Mouse (Mus musculus): Measurements from ENCODE around the gene Slc25a47. TPM values are rescaled to one million over a fixed set of nuclear protein-coding genes. Genes with fewer than 3 reads are reported as not detected.
"Not testable (repeated sequence)": the region's sequence is repeated elsewhere in the genome, so short reads cannot be mapped to it uniquely, and the experiment has no call there.

Gene Slc25a47
- polyA plus RNA-seq, 1 experiment from 2014 or later = 10.1 TPM

- 85% methylated on average over 3 of the region's 3 CpGs for WGBS
- ATAC-seq (ENCODE audit: low FRiP score); H3K27me3 ChIP-seq (ENCODE audit: control insufficient read depth, insufficient read depth, low read length); H3K9ac ChIP-seq (ENCODE audit: low read depth, low read length); H3K27ac ChIP-seq (ENCODE audit: low read depth, low read length); H3K36me3 ChIP-seq (ENCODE audit: control insufficient read depth, insufficient read depth, low read length); H3K4me3 ChIP-seq (ENCODE audit: low read depth, low read length); H3K9me3 ChIP-seq (ENCODE audit: control insufficient read depth, low read length); H3K4me2 ChIP-seq (replicated peaks; ENCODE audit: low read depth, low read length); H3K4me1 ChIP-seq (replicated peaks; ENCODE audit: control insufficient read depth, insufficient read depth, low read length); DNase-seq (ENCODE audit: low spot score): not testable (repeated sequence)
Measured at GRCm38 (mm10) chr12:108848033-108848432, 12.2 kb downstream of the Slc25a47 start.

DNA sequence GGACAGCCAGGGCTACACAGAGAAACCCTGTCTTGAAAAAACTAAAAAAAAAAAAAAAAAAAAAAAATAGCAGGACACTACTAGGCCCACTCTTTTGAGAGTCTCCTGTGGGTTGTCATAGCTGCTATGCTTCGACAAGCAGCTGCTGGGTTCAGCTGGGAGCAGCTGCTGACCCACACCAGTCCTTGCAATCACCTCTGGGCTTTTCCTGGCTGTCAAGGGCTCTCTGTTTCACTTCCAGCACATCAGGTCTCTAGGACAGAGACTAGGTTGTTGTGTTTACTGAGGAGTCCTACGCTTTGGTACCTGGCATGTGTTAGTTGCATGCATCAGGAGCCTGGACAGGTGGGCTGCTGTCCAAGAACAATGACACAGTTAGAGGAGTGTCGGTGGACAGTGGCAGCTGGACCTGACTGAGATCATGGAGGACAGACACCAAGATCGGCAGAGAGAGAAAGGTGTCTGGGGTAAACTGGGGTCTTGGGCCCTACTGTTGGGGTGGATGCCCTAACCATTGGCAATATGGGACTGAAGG, 13.7 kb downstream of the Slc25a47 start:
- H3K9ac ChIP-seq (ENCODE audit: low read depth, low read length) = no peak overlapping the region
- no peaks in the 10 kb centered on the region; the same call in 1 of the 2 replicates for H3K4me1 ChIP-seq (replicated peaks; ENCODE audit: control insufficient read depth, insufficient read depth, low read length)
- H3K27ac ChIP-seq (ENCODE audit: low read depth, low read length) = no peak overlapping the region
- H3K27me3 ChIP-seq (ENCODE audit: control insufficient read depth, insufficient read depth, low read length) = no peaks in the 10 kb centered on the region
- WGBS = 87% methylated on average over 4 of the region's 4 CpGs
- H3K4me2 ChIP-seq (replicated peaks; ENCODE audit: low read depth, low read length) = no peak overlapping the region
- no peaks in the 10 kb centered on the region for H3K36me3 ChIP-seq (ENCODE audit: control insufficient read depth, insufficient read depth, low read length)
- no peaks in the 10 kb centered on the region for H3K9me3 ChIP-seq (ENCODE audit: control insufficient read depth, low read length)
- DNase-seq (ENCODE audit: low spot score) (no peak), ATAC-seq (ENCODE audit: low FRiP score) (no peak)
- no peak overlapping the region for H3K4me3 ChIP-seq (ENCODE audit: low read depth, low read length)

DNA sequence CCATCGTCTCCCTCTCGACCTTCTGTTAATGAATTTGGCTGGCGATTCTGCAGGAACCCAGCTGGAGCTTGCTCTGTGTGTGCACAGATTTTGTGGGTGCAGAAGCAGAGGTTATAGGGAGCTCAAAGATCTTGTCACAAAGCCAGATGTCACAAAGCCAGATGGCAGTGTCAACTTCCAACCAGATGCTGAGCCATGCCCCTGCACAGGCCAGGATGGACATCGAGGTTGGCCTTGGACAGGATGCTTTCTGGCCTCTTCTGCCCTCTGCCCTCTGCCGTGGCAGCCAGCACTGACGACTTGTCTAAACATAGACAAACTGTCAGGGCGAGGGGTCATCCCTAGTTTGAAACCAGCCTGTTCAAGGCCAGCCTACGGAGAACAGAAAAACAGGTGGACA, 14.3 kb downstream of the Slc25a47 start:
- DNase-seq (ENCODE audit: low spot score) (no peak), ATAC-seq (ENCODE audit: low FRiP score) (no peak)
- WGBS = 59% methylated on average over 8 of the region's 8 CpGs
- Histone ChIP-seq H3K4me1 (replicated peaks; ENCODE audit: control insufficient read depth, insufficient read depth, low read length) (no peaks in the 10 kb centered on the region; the same call in 1 of the 2 replicates), H3K4me3 (ENCODE audit: low read depth, low read length) (no peak overlapping the region), H3K36me3 (ENCODE audit: control insufficient read depth, insufficient read depth, low read length) (no peaks in the 10 kb centered on the region), H3K27me3 (ENCODE audit: control insufficient read depth, insufficient read depth, low read length) (no peaks in the 10 kb centered on the region), H3K27ac (ENCODE audit: low read depth, low read length) (no peak overlapping the region), H3K9ac (ENCODE audit: low read depth, low read length) (no peak overlapping the region), H3K4me2 (replicated peaks; ENCODE audit: low read depth, low read length) (no peak overlapping the region), H3K9me3 (ENCODE audit: control insufficient read depth, low read length) (no peaks in the 10 kb centered on the region)

DNA sequence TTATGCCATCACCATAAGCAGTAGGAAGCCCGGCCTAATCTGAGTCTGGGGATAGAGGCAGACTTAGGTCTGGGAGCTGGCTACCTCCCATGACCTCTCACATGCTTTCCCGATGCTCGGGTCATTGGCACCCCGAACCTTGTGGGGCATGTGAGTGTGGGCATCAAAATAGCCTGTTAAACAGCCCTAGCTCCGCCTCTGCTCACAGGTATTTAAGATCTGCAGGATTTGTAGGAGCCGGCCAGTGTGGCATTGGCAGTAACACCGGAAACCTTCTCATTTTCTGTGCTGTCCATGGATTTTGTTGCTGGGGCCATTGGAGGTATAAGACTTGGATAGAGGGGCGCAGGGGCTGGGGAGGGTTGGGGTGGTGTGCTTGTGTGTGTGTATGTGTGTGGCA, 15.0 kb downstream of the Slc25a47 start:
- no peak overlapping the region for H3K27ac ChIP-seq (ENCODE audit: low read depth, low read length)
- no peak overlapping the region for H3K9ac ChIP-seq (ENCODE audit: low read depth, low read length)
- 85% methylated on average over 8 of the region's 8 CpGs for WGBS
- no peak for ATAC-seq (ENCODE audit: low FRiP score)
- no peak for DNase-seq (ENCODE audit: low spot score)
- H3K4me2 ChIP-seq (replicated peaks; ENCODE audit: low read depth, low read length) = no peak overlapping the region
- H3K9me3 ChIP-seq (ENCODE audit: control insufficient read depth, low read length) = no peaks in the 10 kb centered on the region
- no peak overlapping the region for H3K4me3 ChIP-seq (ENCODE audit: low read depth, low read length)
- H3K36me3 ChIP-seq (ENCODE audit: control insufficient read depth, insufficient read depth, low read length) = no peaks in the 10 kb centered on the region
- H3K4me1 ChIP-seq (replicated peaks; ENCODE audit: control insufficient read depth, insufficient read depth, low read length) = no peaks in the 10 kb centered on the region; the same call in 1 of the 2 replicates
- no peaks in the 10 kb centered on the region for H3K27me3 ChIP-seq (ENCODE audit: control insufficient read depth, insufficient read depth, low read length)

DNA sequence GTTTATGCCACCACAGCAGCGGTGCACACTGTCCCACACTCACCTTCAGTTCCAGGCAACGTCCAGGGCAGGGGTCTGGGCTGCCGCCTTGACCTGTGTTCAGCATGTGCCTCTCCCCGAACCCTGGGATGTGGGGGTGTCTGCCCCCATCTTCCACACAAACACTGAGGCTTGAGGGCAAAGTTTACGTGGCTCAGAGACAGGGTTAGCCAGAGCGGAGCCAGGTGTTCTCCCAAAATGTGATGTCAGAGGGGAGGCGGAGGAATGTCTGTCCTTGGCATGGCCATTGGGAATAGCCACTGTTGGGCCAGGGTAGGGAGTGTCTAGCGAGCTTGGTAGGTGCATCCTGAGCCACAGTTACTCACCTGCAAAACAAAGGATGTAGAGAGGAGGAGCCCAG, 17.0 kb downstream of the Slc25a47 start:
- Histone ChIP-seq H3K4me3 (ENCODE audit: low read depth, low read length) (no peak overlapping the region), H3K27me3 (ENCODE audit: control insufficient read depth, insufficient read depth, low read length) (no peaks in the 10 kb centered on the region), H3K4me2 (replicated peaks; ENCODE audit: low read depth, low read length) (no peak overlapping the region), H3K36me3 (ENCODE audit: control insufficient read depth, insufficient read depth, low read length) (no peaks in the 10 kb centered on the region), H3K9ac (ENCODE audit: low read depth, low read length) (no peak overlapping the region), H3K4me1 (replicated peaks; ENCODE audit: control insufficient read depth, insufficient read depth, low read length) (no peaks in the 10 kb centered on the region; the same call in 1 of the 2 replicates), H3K9me3 (ENCODE audit: control insufficient read depth, low read length) (no peaks in the 10 kb centered on the region), H3K27ac (ENCODE audit: low read depth, low read length) (no peak overlapping the region)
- 85% methylated on average over 8 of the region's 8 CpGs for WGBS
- no peak for ATAC-seq (ENCODE audit: low FRiP score)
- no peak for DNase-seq (ENCODE audit: low spot score)

- ATAC-seq (ENCODE audit: low FRiP score) = no peak
- Histone ChIP-seq H3K4me1 (replicated peaks; ENCODE audit: control insufficient read depth, insufficient read depth, low read length) (no peaks in the 10 kb centered on the region; the same call in 1 of the 2 replicates), H3K9me3 (ENCODE audit: control insufficient read depth, low read length) (no peaks in the 10 kb centered on the region), H3K27ac (ENCODE audit: low read depth, low read length) (no peak overlapping the region), H3K9ac (ENCODE audit: low read depth, low read length) (no peak overlapping the region), H3K4me2 (replicated peaks; ENCODE audit: low read depth, low read length) (no peak overlapping the region), H3K4me3 (ENCODE audit: low read depth, low read length) (no peak overlapping the region), H3K36me3 (ENCODE audit: control insufficient read depth, insufficient read depth, low read length) (no peaks in the 10 kb centered on the region), H3K27me3 (ENCODE audit: control insufficient read depth, insufficient read depth, low read length) (no peaks in the 10 kb centered on the region)
- WGBS = 93% methylated on average over 10 of the region's 10 CpGs
- no peak for DNase-seq (ENCODE audit: low spot score)
Measured at GRCm38 (mm10) chr12:108855081-108855480, 19.2 kb downstream of the Slc25a47 start.

DNA sequence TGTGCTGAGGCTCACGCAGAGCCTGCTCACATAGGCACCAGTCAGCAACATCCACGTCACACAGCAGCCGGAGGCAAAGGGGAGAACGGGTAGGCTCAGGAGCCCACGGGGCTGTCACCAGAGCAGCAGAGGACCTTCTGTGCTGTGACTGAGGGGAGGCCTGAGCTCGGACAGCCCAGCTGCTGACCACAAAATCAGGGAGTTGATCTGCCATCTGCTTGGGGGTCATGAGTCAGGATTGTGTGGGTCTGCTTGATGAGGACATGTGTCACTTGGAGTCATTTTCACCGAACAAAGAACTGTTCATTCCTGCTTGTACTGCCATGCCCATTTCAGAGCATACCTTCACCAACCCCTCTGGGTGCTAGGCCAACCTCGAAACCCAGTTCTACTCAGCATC, 20.3 kb downstream of the Slc25a47 start:
- WGBS = 85% methylated on average over 8 of the region's 8 CpGs
- Histone ChIP-seq H3K9ac (ENCODE audit: low read depth, low read length) (no peak overlapping the region), H3K36me3 (ENCODE audit: control insufficient read depth, insufficient read depth, low read length) (0 out of 2 replicates have a peak, but pooled peaks cover under 1% of the 10 kb centered on the region), H3K4me1 (replicated peaks; ENCODE audit: control insufficient read depth, insufficient read depth, low read length) (no peaks in the 10 kb centered on the region), H3K9me3 (ENCODE audit: control insufficient read depth, low read length) (no peaks in the 10 kb centered on the region), H3K4me3 (ENCODE audit: low read depth, low read length) (no peak overlapping the region), H3K27me3 (ENCODE audit: control insufficient read depth, insufficient read depth, low read length) (no peaks in the 10 kb centered on the region), H3K27ac (ENCODE audit: low read depth, low read length) (no peak overlapping the region), H3K4me2 (replicated peaks; ENCODE audit: low read depth, low read length) (no peak overlapping the region)
- DNase-seq (ENCODE audit: low spot score) = no peak
- ATAC-seq (ENCODE audit: low FRiP score) = no peak

- no peak for DNase-seq (ENCODE audit: low spot score)
- H3K4me2 ChIP-seq (replicated peaks; ENCODE audit: low read depth, low read length) = no peak overlapping the region
- no peak overlapping the region for H3K9ac ChIP-seq (ENCODE audit: low read depth, low read length)
- WGBS = 89% methylated on average over 7 of the region's 7 CpGs
- no peak overlapping the region for H3K4me3 ChIP-seq (ENCODE audit: low read depth, low read length)
- no peaks in the 10 kb centered on the region for H3K4me1 ChIP-seq (replicated peaks; ENCODE audit: control insufficient read depth, insufficient read depth, low read length)
- no peak for ATAC-seq (ENCODE audit: low FRiP score)
- 0 out of 2 replicates have a peak, but pooled peaks cover 2% of the 10 kb centered on the region for H3K36me3 ChIP-seq (ENCODE audit: control insufficient read depth, insufficient read depth, low read length)
- H3K27ac ChIP-seq (ENCODE audit: low read depth, low read length) = no peak overlapping the region
- H3K9me3 ChIP-seq (ENCODE audit: control insufficient read depth, low read length) = no peaks in the 10 kb centered on the region
- no peaks in the 10 kb centered on the region for H3K27me3 ChIP-seq (ENCODE audit: control insufficient read depth, insufficient read depth, low read length)
Measured at GRCm38 (mm10) chr12:108857109-108857508, 21.3 kb downstream of the Slc25a47 start.

- Histone ChIP-seq H3K36me3 (ENCODE audit: control insufficient read depth, insufficient read depth, low read length) (0 out of 2 replicates have a peak, but pooled peaks cover 4% of the 10 kb centered on the region), H3K27ac (ENCODE audit: low read depth, low read length) (no peak overlapping the region), H3K4me3 (ENCODE audit: low read depth, low read length) (no peak overlapping the region), H3K4me2 (replicated peaks; ENCODE audit: low read depth, low read length) (no peak overlapping the region), H3K4me1 (replicated peaks; ENCODE audit: control insufficient read depth, insufficient read depth, low read length) (no peaks in the 10 kb centered on the region), H3K27me3 (ENCODE audit: control insufficient read depth, insufficient read depth, low read length) (no peaks in the 10 kb centered on the region), H3K9me3 (ENCODE audit: control insufficient read depth, low read length) (no peaks in the 10 kb centered on the region), H3K9ac (ENCODE audit: low read depth, low read length) (no peak overlapping the region)
- ATAC-seq (ENCODE audit: low FRiP score) (no peak), DNase-seq (ENCODE audit: low spot score) (no peak)
- WGBS = 79% methylated on average over 7 of the region's 7 CpGs
Measured at GRCm38 (mm10) chr12:108857589-108858184, 21.8 kb downstream of the Slc25a47 start.

Measured in hindbrain, embryonic 11.5 days (tissue).